Mouse (Mus musculus) regulatory T cell (primary cell): ENCODE measurements around the gene Tenm2.

Experiments used
- in situ Hi-C: fragments of 300-600 bp; cut with MboI, MseI; formaldehyde crosslinking; loops from one replicate; pipeline ENCODE4 v1.15.1; 2025; ENCODE audit warnings: high pct_unique_total_duplicates

Gene Tenm2

GRCm38 (mm10) chr11:36592471-36592870, 643.3 kb downstream of the Tenm2 start:
- in situ Hi-C loops, result no loop called here

- in situ Hi-C loops, result no loop called here
Observed at GRCm38 (mm10) chr11:36566146-36566545, 669.6 kb downstream of the Tenm2 start.

- in situ Hi-C loops, result no loop called here
Observed at GRCm38 (mm10) chr11:36562851-36563250, 672.9 kb downstream of the Tenm2 start.

GRCm38 (mm10) chr11:36560785-36561548, 674.8 kb downstream of the Tenm2 start:
- in situ Hi-C loops, result no loop called here

GRCm38 (mm10) chr11:36557316-36557715, 678.4 kb downstream of the Tenm2 start:
- in situ Hi-C loops, result no loop called here

- in situ Hi-C loops, result no loop called here
Observed at GRCm38 (mm10) chr11:36553286-36553685, 682.5 kb downstream of the Tenm2 start.

- in situ Hi-C loops, result no loop called here
Observed at GRCm38 (mm10) chr11:36550649-36551048, 685.1 kb downstream of the Tenm2 start.

GRCm38 (mm10) chr11:36549398-36550139, 686.2 kb downstream of the Tenm2 start:
- in situ Hi-C loops, result no loop called here

GRCm38 (mm10) chr11:36548139-36548538, 687.6 kb downstream of the Tenm2 start:
- in situ Hi-C loops, result no loop called here

- in situ Hi-C loops, result no loop called here
Observed at GRCm38 (mm10) chr11:36538144-36538543, 697.6 kb downstream of the Tenm2 start.

GRCm38 (mm10) chr11:36537573-36538133, 698.1 kb downstream of the Tenm2 start:
- in situ Hi-C loops, result no loop called here

- in situ Hi-C loops, result no loop called here
Observed at GRCm38 (mm10) chr11:36535591-36535990, 700.2 kb downstream of the Tenm2 start.

- in situ Hi-C loops, result no loop called here
Observed at GRCm38 (mm10) chr11:36531614-36532013, 704.1 kb downstream of the Tenm2 start.

GRCm38 (mm10) chr11:36527509-36527908, 708.3 kb downstream of the Tenm2 start:
- in situ Hi-C loops, result no loop called here

- in situ Hi-C loops, result no loop called here
Observed at GRCm38 (mm10) chr11:36526381-36526780, 709.4 kb downstream of the Tenm2 start.

GRCm38 (mm10) chr11:36512468-36512867, 723.3 kb downstream of the Tenm2 start:
- in situ Hi-C loops, result no loop called here

- in situ Hi-C loops, result no loop called here
Observed at GRCm38 (mm10) chr11:36508312-36508711, 727.5 kb downstream of the Tenm2 start.

GRCm38 (mm10) chr11:36494898-36495548, 740.7 kb downstream of the Tenm2 start:
- in situ Hi-C loops, result no loop called here

- in situ Hi-C loops, result no loop called here
Observed at GRCm38 (mm10) chr11:36492274-36492673, 743.5 kb downstream of the Tenm2 start.

GRCm38 (mm10) chr11:36490085-36490484, 745.7 kb downstream of the Tenm2 start:
- in situ Hi-C loops, result no loop called here

- in situ Hi-C loops, result no loop called here
Observed at GRCm38 (mm10) chr11:36488666-36489065, 747.1 kb downstream of the Tenm2 start.

GRCm38 (mm10) chr11:36486092-36486491, 749.7 kb downstream of the Tenm2 start:
- in situ Hi-C loops, result no loop called here
